Mouse (Mus musculus): ENCODE data around the gene Olfr1097. TPM values are rescaled to one million over a fixed set of nuclear protein-coding genes. Genes with fewer than 3 reads are reported as not detected.

The Olfr1097 gene
- not detected for total RNA-seq (2021)

DNA sequence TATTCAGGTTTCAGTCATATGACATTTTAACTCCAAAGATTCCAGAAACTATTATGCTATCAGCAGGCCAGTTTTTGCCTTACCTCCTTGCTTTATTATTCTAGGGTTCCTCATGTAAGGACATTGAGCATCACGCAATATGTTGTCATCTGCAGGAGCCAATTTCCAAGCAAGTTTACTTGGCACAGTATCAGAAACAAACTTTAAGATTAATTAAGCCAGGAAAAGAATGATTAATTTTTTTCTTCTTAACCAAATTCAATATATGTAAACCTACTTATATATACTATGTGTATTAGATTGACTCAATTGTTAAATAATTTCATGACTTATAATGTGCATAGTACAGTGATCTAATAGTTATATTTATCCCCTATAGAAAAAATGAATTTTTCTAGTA is at the start of gene Olfr1097:
Gene Olfr1097 (minus strand): TSS at position 101 of the 400 bp plus-strand sequence.
- intact Hi-C loops (cut with DNase I), result no loop called here
- no peak for DNase-seq (ENCODE audit: extremely low spot score in 1 of 2, low spot score in 2 of 2)

DNA sequence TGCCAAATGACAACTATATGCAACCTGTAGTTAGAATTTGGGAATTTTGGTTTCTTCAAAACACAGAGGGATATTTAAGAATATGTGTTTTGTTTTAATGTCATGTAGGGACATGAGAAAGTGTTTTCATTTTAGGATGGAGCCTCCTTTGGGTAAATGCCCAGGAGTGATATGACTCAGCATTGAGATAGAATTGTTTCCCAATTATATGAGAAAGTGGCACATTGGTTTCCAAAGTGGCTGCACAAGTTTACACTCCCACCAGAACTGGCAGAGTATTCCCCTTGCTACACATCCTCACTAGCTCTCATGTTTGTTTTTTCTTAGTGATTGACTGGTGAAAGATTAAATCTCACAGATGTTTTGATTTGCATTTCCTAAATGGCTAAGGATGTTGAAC is 34.5 kb upstream of the Olfr1097 start:
- no peak for DNase-seq (ENCODE audit: extremely low spot score in 1 of 2, low spot score in 2 of 2)
- intact Hi-C loops (cut with DNase I), result no loop called here

DNA sequence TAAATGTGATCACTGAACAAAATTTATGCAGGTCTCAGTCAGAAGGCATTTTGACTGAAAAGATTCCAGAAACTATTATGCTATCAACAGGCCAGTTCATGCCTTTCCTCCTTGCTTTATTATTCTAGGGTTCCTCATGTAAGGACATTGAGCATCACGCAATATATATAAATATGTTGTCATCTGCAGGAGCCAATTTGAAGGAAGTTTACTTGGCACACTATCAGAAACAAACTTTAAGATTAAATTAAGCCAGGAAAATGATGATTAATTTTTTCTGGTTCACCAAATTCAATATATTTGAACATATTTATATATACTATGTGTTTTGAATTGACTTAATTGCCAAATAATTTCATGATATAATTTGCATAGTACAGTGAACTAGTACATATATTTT is 32.4 kb upstream of the Olfr1097 start, which contains the start of gene Olfr1098:
Gene Olfr1098 (minus strand): TSS at position 101 of the 400 bp plus-strand sequence.
- intact Hi-C loops (cut with DNase I), result no loop called here
- no peak for DNase-seq (ENCODE audit: extremely low spot score in 1 of 2, low spot score in 2 of 2)

DNA sequence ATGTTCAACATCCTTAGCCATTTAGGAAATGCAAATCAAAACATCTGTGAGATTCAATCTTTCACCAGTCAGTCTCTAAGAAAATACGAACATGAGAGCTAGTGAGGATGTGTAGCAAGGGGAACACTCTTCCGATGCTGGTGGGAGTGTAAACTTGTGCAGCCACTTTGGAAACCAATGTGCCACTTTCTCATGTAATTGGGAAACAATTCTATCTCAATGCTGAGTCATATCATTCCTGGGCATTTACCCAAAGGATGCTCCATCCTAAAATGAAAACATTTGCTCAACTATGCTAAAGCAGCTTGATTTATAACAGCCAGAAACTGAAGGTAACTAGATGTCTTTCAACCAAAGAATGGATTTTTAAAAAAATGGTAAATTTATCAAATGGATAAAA is 13.6 kb upstream of the Olfr1097 start:
- DNase-seq (ENCODE audit: extremely low spot score in 1 of 2, low spot score in 2 of 2), result no peak
- intact Hi-C loops (cut with DNase I), result no loop called here

DNA sequence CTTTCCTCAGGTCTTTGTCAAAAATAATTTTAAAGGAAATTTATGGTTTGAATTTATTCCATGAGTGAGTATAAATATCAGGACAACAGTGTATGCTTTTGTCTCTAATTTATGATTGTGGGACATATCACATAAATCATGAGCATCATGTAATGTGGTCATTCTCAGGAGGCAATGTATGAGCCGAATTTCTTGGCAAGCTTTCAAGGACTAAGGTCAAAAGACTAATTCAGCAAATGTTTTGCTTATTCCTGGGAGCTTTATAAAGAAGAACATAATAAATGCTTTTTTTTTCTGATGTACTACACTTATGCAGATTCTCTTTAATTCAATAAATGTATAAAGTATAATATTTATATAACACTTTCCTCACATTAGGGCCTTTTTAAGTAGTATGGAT is 17.3 kb downstream of the Olfr1097 start, which contains the start of gene Gm13723:
Gene Gm13723 (minus strand): TSS at position 101 of the 400 bp plus-strand sequence.
- intact Hi-C loops (cut with DNase I), result no loop called here
- DNase-seq (ENCODE audit: extremely low spot score in 1 of 2, low spot score in 2 of 2), result no peak

DNA sequence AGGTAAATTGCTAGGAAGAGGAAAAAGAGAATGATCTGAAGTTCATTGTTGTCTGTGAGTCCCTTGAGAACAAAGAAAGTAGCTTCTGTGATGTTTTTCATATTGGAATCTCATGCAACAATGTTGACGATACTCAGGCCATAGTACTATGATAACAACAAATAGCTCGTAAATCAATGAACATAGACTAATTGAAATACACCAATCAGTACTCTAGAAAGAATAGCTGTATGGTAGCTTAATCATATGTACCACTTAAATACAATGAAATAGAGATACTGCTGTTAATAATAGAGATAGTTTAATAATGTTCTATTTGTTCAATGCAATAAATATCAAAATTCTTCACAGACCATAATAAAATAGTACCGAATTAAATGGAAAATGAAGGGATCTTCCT is 40.4 kb downstream of the Olfr1097 start, which contains the start of gene Olfr1095:
Gene Olfr1095 (minus strand): TSS at position 101 of the 400 bp plus-strand sequence.
- no peak for DNase-seq (ENCODE audit: extremely low spot score in 1 of 2, low spot score in 2 of 2)
- intact Hi-C loops (cut with DNase I), result no loop called here

Other genes with a start within 250 kb of the Olfr1097 start
- gene Olfr1085, start 230.2 kb downstream of the Olfr1097 start, total RNA-seq (2021), result not detected
- not detected for gene Olfr1086, start 212.1 kb downstream of the Olfr1097 start, total RNA-seq (2021)
- not detected for gene Olfr1087, start 193.8 kb downstream of the Olfr1097 start, total RNA-seq (2021)
- not detected for gene Olfr1089, start 158.5 kb downstream of the Olfr1097 start, total RNA-seq (2021)
- gene Olfr1090, start 133.2 kb downstream of the Olfr1097 start, total RNA-seq (2021), result not detected
- not detected for gene Olfr1093, start 109.7 kb downstream of the Olfr1097 start, total RNA-seq (2021)
- gene Olfr141, start 82.2 kb downstream of the Olfr1097 start, total RNA-seq (2021), result not detected
- gene Olfr1094, start 67.6 kb downstream of the Olfr1097 start, total RNA-seq (2021), result not detected
- gene Olfr1095, start 40.5 kb downstream of the Olfr1097 start, total RNA-seq (2021), result not detected
- gene Gm13723, start 17.4 kb downstream of the Olfr1097 start, total RNA-seq (2021), result not detected
- not detected for gene Olfr1098, start 32.3 kb upstream of the Olfr1097 start, total RNA-seq (2021)
- gene Olfr1099, start 68.5 kb upstream of the Olfr1097 start, total RNA-seq (2021), result not detected
- gene Olfr1100, start 87.7 kb upstream of the Olfr1097 start, total RNA-seq (2021), result not detected
- gene Olfr1101, start 99.0 kb upstream of the Olfr1097 start, total RNA-seq (2021), result not detected
- not detected for gene Olfr1102, start 106.2 kb upstream of the Olfr1097 start, total RNA-seq (2021)
- not detected for gene Olfr1104, start 134.9 kb upstream of the Olfr1097 start, total RNA-seq (2021)
- not detected for gene Olfr1105, start 144.3 kb upstream of the Olfr1097 start, total RNA-seq (2021)
- not detected for gene Olfr1106, start 160.1 kb upstream of the Olfr1097 start, total RNA-seq (2021)
- not detected for gene Olfr1107, start 183.6 kb upstream of the Olfr1097 start, total RNA-seq (2021)
- gene Olfr1109, start 203.8 kb upstream of the Olfr1097 start, total RNA-seq (2021), result not detected
- not detected for gene Olfr259, start 222.4 kb upstream of the Olfr1097 start, total RNA-seq (2021)
- not detected for gene Olfr1110, start 248.1 kb upstream of the Olfr1097 start, total RNA-seq (2021)